Mouse (Mus musculus) monocyte, adult 59 days (primary cell): Measurements from ENCODE around the gene Pradc1. TPM values are rescaled to one million over a fixed set of nuclear protein-coding genes. Genes with fewer than 3 reads are reported as not detected.

ENCODE experiments used
- total RNA-seq, 2 experiments: library from RNA; stranded (reverse); gene quantifications; one replicate each; pipeline ENCODE4 v1.2.4; 2023

Pradc1 gene
- total RNA-seq: 1 to 10 TPM; 8.2 to 9.5 TPM

GRCm38 (mm10) chr6:85451664-85452410 is at the start of gene Pradc1:
Gene Pradc1 (minus strand): TSS chr6:85451970.

GRCm38 (mm10) chr6:85450697-85451663 is 790 bp downstream of the Pradc1 start, which contains the start of gene Cct7:
Gene Cct7 (plus strand): TSS chr6:85451514.

GRCm38 (mm10) chr6:85431842-85432431 is 19.8 kb downstream of the Pradc1 start, which contains the start of gene Smyd5:
Gene Smyd5 (plus strand): TSS chr6:85431989.

GRCm38 (mm10) chr6:85423836-85424379 is 27.9 kb downstream of the Pradc1 start, which contains the start of gene Noto:
Gene Noto (plus strand): TSS chr6:85423886.

Other genes with a start within 250 kb of the Pradc1 start
- gene Sfxn5, start 118.5 kb downstream of the Pradc1 start, total RNA-seq: 10 to 100 TPM; 10.8 to 12.4 TPM
- gene Rab11fip5, start 77.3 kb downstream of the Pradc1 start, total RNA-seq: 10 to 100 TPM; 19.4 to 21.2 TPM
- not detected for gene Noto, start 28.1 kb downstream of the Pradc1 start, total RNA-seq
- 10 to 100 TPM; 19.6 to 22.5 TPM for gene Smyd5, start 20.0 kb downstream of the Pradc1 start, total RNA-seq
- gene Cct7, start 456 bp downstream of the Pradc1 start, total RNA-seq: 100 to 1,000 TPM in 1 of 2 experiments, 10 to 100 TPM in 1; 98.0 to 105 TPM
- gene Fbxo41, start 51.0 kb upstream of the Pradc1 start, total RNA-seq: not detected
- gene Egr4, start 61.6 kb upstream of the Pradc1 start, total RNA-seq: not detected
- gene Alms1, start 135.6 kb upstream of the Pradc1 start, total RNA-seq: 1 to 10 TPM; 3.2 to 4.6 TPM